Mouse (Mus musculus) small intestine, adult 2 months (tissue): ENCODE measurements around the gene Pde8b.

Source experiments
- CTCF ChIP-seq: fragments of 200-500 bp; IDR thresholded peaks from 2 replicates; pipeline ENCODE4 v1.5.1; 2012; ENCODE audit warnings: low read depth, mild to moderate bottlenecking, control low read depth, inconsistent platforms, low read length, moderate library complexity, mixed read lengths; ENCODE audit not compliant: insufficient replicate concordance, insufficient read length; ENCODE audit errors: extremely low read depth
- POLR2A ChIP-seq: fragments of 200-500 bp; IDR thresholded peaks from 2 replicates; pipeline ENCODE4 v1.6.1; 2012; ENCODE audit warnings: low read depth, mild to moderate bottlenecking, control low read depth, inconsistent platforms, low read length, moderate library complexity

DNA sequence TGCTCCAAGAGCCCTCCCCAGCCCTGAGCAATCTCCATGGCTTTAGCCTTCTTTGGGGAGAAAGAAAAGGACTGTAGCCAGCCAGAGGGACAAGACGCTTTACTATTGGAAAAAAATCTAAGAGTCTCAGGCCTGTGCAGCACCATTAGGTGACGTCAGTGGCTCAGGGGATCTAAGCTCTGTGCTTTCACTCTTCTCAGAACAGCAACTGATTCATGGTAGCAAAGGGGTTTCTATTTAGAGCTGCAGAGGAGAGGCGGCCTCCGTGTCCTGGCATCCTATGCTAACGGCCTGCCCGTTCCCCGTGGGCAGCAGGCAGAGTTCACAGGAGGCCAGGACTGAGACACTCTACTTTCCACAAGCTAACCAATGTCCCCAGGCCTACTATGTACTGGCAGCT, 169.1 kb downstream of the Pde8b start:
- no peak for TF ChIP-seq POLR2A
- TF ChIP-seq CTCF, result no peak
